ENCODE assay signal across 11 mouse cellular contexts in the genomic region with DNA sequence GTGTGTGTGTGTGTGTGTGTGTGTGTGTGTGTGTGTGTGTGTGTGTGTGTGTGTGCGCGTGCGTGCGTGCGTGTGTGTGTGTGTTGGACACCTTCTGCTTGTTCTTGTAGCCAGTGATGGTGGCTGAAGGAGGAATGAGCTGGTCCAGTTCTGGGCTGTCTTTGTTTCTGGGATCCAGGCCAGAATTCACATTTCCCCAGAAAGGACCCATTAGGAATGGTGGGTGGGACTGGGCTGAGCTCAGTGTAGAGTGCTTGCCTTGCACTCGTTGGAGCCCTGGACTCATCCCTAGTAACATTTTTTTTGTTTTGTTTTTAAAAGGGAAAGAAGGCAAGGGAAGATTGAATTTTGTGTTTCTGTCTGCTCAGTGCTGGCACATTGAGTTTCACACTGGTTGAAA. TPM values are rescaled to one million over a fixed set of nuclear protein-coding genes. Genes with fewer than 3 reads are reported as not detected.
DNase-seq lines count a peak whose midpoint lies in the region; ATAC-seq and TF ChIP-seq lines count a peak whose summit lies in the region.
"Had no signal": no experiment of that assay in that cellular context is flagged by ENCODE, and none has a peak within 500 bp of the region (broad histone marks: within the 10 kb centered on the region; RNA-seq: fewer than 3 reads in every experiment).

No protein-coding gene starts in this region.

- H3K9me3 ChIP-seq in limb, embryonic 14.5 days (ENCODE audit: control insufficient read depth, low read length), result no peaks in the 10 kb centered on the region
- H3K9me3 ChIP-seq: forebrain, embryonic 13.5 days; hindbrain, embryonic 13.5 days had no signal

- H3K27me3 ChIP-seq in limb, embryonic 14.5 days (ENCODE audit: control insufficient read depth, insufficient read depth, low read length), result no peaks in the 10 kb centered on the region
- H3K27me3 ChIP-seq: forebrain, embryonic 13.5 days; hindbrain, embryonic 13.5 days had no signal

- peaks cover 7% of the 10 kb centered on the region; the same call in 1 of the 2 replicates for H3K36me3 ChIP-seq in limb, embryonic 14.5 days (ENCODE audit: control insufficient read depth, insufficient read depth, low read length)
- H3K36me3 ChIP-seq: hindbrain, embryonic 13.5 days had no signal

- H3K9ac ChIP-seq in limb, embryonic 14.5 days (ENCODE audit: low read depth, low read length, severe bottlenecking), result no peak overlapping the region
- H3K9ac ChIP-seq: forebrain, embryonic 13.5 days; hindbrain, embryonic 13.5 days had no signal

- no peak for TF ChIP-seq POLR2A in limb, embryonic 14.5 days (IDR thresholded peaks at IDR 0.05; ENCODE audit: borderline replicate concordance, extremely low read depth, insufficient read depth, insufficient read length)

- no peak overlapping the region for H3K27ac ChIP-seq in limb, embryonic 14.5 days (replicated peaks; ENCODE audit: low read depth, low read length)
- H3K27ac ChIP-seq: forebrain, embryonic 13.5 days; hindbrain, embryonic 13.5 days had no signal

- ATAC-seq in frontal cortex, adult (ENCODE audit: low TSS enrichment), result peak; percentile 58; the same call in 1 of the 2 replicates
- no peak for ATAC-seq in limb, embryonic 14.5 days (ENCODE audit: low FRiP score, low read depth)
- ATAC-seq in erythroid progenitor cell, adult 5-6 weeks (replicated peaks; ENCODE audit: low FRiP score, poor library complexity, severe bottlenecking), result no peak
- ATAC-seq: forebrain, embryonic 13.5 days had no signal

- DNase-seq in frontal cortex, postnatal 36 days (ENCODE audit: low spot score in 2 of 2), result no peak
- peak; percentile 84 for DNase-seq in 3T3-L1 (ENCODE audit: low read depth, low spot score)
- DNase-seq in gastrocnemius, postnatal 10 days, result peak; percentile 23
- DNase-seq in limb, embryonic 14.5 days (ENCODE audit: low spot score), result peak; percentile 59
- no peak for DNase-seq in left cerebral cortex, adult 11 months (ENCODE audit: low spot score)
- no peak for DNase-seq in yolk sac, embryonic 10.5 days (ENCODE audit: low spot score)

- no peak overlapping the region for H3K4me3 ChIP-seq in limb, embryonic 14.5 days (replicated peaks; ENCODE audit: low read length)
- H3K4me3 ChIP-seq: forebrain, embryonic 13.5 days; hindbrain, embryonic 13.5 days had no signal

- 72% methylated on average over 6 of the region's 6 CpGs for WGBS in limb, embryonic 14.5 days

- H3K4me1 ChIP-seq in limb, embryonic 14.5 days (ENCODE audit: control insufficient read depth, insufficient read depth, low read length), result peaks cover 11% of the 10 kb centered on the region
- H3K4me1 ChIP-seq: forebrain, embryonic 13.5 days; hindbrain, embryonic 13.5 days had no signal

- no peak overlapping the region for H3K4me2 ChIP-seq in limb, embryonic 14.5 days (replicated peaks; ENCODE audit: low read depth, low read length, severe bottlenecking)
- H3K4me2 ChIP-seq: forebrain, embryonic 13.5 days; hindbrain, embryonic 13.5 days had no signal

RNA-seq across cellular contexts. Expression of gene 1700034J05Rik, which starts 18.3 kb away (rescaled TPM):
- total RNA-seq in gastrocnemius, postnatal 10 days (2021), result not detected
- polyA plus RNA-seq in limb, embryonic 14.5 days (2012; rRNA removed), result not detected in 2 replicates
- polyA plus RNA-seq in limb, embryonic 14.5 days (2014; fragmentation: Nextera tagmentation; extraction: Ambion mirVana), result 0.21 and 0.56 TPM in 2 replicates
- not detected in 2 replicates for total RNA-seq in erythroid progenitor cell, adult 5-6 weeks (2015; ENCODE audit: low replicate concordance)
- total RNA-seq in erythroid progenitor cell, adult 5-6 weeks (2017; ENCODE audit: low replicate concordance), result not detected in 2 replicates
- total RNA-seq: left cerebral cortex, adult 8-10 months had no signal
- polyA plus RNA-seq: hindbrain, embryonic 13.5 days had no signal

RNA-seq across cellular contexts. Expression of gene Ppfibp1, which starts 47.7 kb away (rescaled TPM):
- 10 to 100 TPM; 47.9 to 54.9 TPM for total RNA-seq in gastrocnemius, postnatal 10 days (2021)
- 43.9 and 46.3 TPM in 2 replicates for polyA plus RNA-seq in limb, embryonic 14.5 days (2012; rRNA removed)
- 59.7 and 59.8 TPM in 2 replicates for polyA plus RNA-seq in limb, embryonic 14.5 days (2014; fragmentation: Nextera tagmentation; extraction: Ambion mirVana)
- 0.42 and 6.1 TPM in 2 replicates for total RNA-seq in erythroid progenitor cell, adult 5-6 weeks (2015; ENCODE audit: low replicate concordance)
- total RNA-seq in erythroid progenitor cell, adult 5-6 weeks (2017; ENCODE audit: low replicate concordance), result 0.64 and 1.5 TPM in 2 replicates

Comparison
In these comparisons a context has a peak if more than half of its experiments do, and no peak if none do; other contexts are left out.
1. DNase-seq: peak in 3T3-L1 (single experiment), gastrocnemius, postnatal 10 days (single experiment) and limb, embryonic 14.5 days (single experiment); none in frontal cortex, postnatal 36 days (0 of 2), left cerebral cortex, adult 11 months (single experiment) and yolk sac, embryonic 10.5 days (single experiment).
2. RNA of gene Ppfibp1, which starts 47.7 kb away (total RNA-seq): 47.9 to 54.9 TPM in gastrocnemius, postnatal 10 days; 0.42 to 6.1 TPM in erythroid progenitor cell, adult 5-6 weeks; every median in the first group is over 4 times any median in the second.